Mouse (Mus musculus): ENCODE measurements around the gene Foxj2. TPM values are rescaled to one million over a fixed set of nuclear protein-coding genes. Genes with fewer than 3 reads are reported as not detected.

The Foxj2 gene
- total and polyA plus RNA-seq, 2 experiments from 2014 or later = 6.9 to 20.1 TPM

DNA sequence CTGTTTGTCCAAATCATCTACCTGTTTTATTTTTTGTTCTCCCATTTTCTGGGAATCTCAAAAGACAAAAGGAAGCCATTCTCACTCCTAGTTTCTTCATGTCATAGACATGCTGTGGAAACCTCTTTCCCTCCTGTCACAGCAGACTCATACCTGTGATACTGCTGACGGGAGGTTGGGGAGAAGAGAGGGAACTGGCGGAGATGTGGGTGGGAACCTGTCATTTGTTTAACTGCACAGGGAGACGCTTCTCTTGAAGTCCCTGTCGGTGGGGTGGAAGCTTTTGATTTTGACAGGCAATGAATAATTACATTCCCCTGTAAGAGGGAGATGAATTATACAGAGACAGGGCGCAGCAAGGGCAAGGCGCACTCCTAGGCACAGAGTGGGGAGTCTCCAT, 24.0 kb downstream of the Foxj2 start:
- no peak overlapping the region for H3K9ac ChIP-seq (replicated peaks; ENCODE audit: low read length)
- DNase-seq (ENCODE audit: low spot score) (no peak), ATAC-seq (no peak)
- no peak for TF ChIP-seq CTCF (IDR thresholded peaks at IDR 0.05; ENCODE audit: low read depth)
- no peaks in the 10 kb centered on the region for H3K9me3 ChIP-seq (ENCODE audit: low read length)
- no peaks in the 10 kb centered on the region for H3K4me1 ChIP-seq (ENCODE audit: insufficient read depth, low read length)
- H3K4me2 ChIP-seq (ENCODE audit: low read depth, low read length) = no peak overlapping the region
- no peak overlapping the region for H3K27ac ChIP-seq
- H3K36me3 ChIP-seq (ENCODE audit: insufficient read depth, low read length) = peaks cover 31% of the 10 kb centered on the region
- H3K4me3 ChIP-seq (ENCODE audit: low read length) = no peak overlapping the region
- H3K27me3 ChIP-seq (ENCODE audit: insufficient read depth, low read length) = no peaks in the 10 kb centered on the region
- WGBS = 71% methylated on average over 6 of the region's 6 CpGs

GRCm38 (mm10) chr6:122852696-122853095, 33.0 kb downstream of the Foxj2 start:
- DNase-seq (ENCODE audit: low spot score) = no peak
- H3K4me3 ChIP-seq (ENCODE audit: low read length) = no peak overlapping the region
- H3K27me3 ChIP-seq (ENCODE audit: insufficient read depth, low read length) = no peaks in the 10 kb centered on the region
- TF ChIP-seq CTCF (IDR thresholded peaks at IDR 0.05; ENCODE audit: low read depth) = no peak
- 76% methylated on average over 2 of the region's 2 CpGs for WGBS
- no peak overlapping the region for H3K27ac ChIP-seq
- no peaks in the 10 kb centered on the region for H3K9me3 ChIP-seq (ENCODE audit: low read length)
- no peaks in the 10 kb centered on the region for H3K4me1 ChIP-seq (ENCODE audit: insufficient read depth, low read length)
- no peak overlapping the region for H3K9ac ChIP-seq (replicated peaks; ENCODE audit: low read length)
- no peak overlapping the region for H3K4me2 ChIP-seq (ENCODE audit: low read depth, low read length)
- H3K36me3 ChIP-seq (ENCODE audit: insufficient read depth, low read length) = no peaks in the 10 kb centered on the region
- no peak for ATAC-seq

DNA sequence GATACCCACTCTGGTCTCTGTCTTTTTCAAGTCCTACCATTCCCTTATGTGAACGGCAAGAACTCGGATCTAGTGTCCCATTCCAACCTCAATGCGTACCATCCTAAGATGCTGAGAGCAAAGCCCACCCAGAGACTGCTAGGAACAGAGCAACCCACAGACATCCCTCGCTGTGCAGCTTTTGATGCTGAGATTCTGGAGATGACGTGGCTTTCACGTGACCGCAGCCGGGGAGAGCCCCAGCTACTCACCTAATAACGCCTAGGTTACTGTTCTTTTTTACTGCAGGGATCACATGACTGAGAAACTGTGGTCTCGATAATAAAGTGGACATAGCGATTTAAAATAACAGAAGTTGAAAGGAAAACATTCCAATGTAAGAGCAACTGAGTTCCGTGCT, 34.8 kb downstream of the Foxj2 start:
- no peak overlapping the region for H3K4me2 ChIP-seq (ENCODE audit: low read depth, low read length)
- H3K27me3 ChIP-seq (ENCODE audit: insufficient read depth, low read length) = no peaks in the 10 kb centered on the region
- no peak overlapping the region for H3K4me3 ChIP-seq (ENCODE audit: low read length)
- no peak for ATAC-seq
- no peak for TF ChIP-seq CTCF (IDR thresholded peaks at IDR 0.05; ENCODE audit: low read depth)
- 85% methylated on average over 12 of the region's 12 CpGs for WGBS
- H3K9me3 ChIP-seq (ENCODE audit: low read length) = no peaks in the 10 kb centered on the region
- no peak overlapping the region for H3K9ac ChIP-seq (replicated peaks; ENCODE audit: low read length)
- no peaks in the 10 kb centered on the region for H3K36me3 ChIP-seq (ENCODE audit: insufficient read depth, low read length)
- H3K4me1 ChIP-seq (ENCODE audit: insufficient read depth, low read length) = no peaks in the 10 kb centered on the region
- H3K27ac ChIP-seq = no peak overlapping the region
- no peak for DNase-seq (ENCODE audit: low spot score)

DNA sequence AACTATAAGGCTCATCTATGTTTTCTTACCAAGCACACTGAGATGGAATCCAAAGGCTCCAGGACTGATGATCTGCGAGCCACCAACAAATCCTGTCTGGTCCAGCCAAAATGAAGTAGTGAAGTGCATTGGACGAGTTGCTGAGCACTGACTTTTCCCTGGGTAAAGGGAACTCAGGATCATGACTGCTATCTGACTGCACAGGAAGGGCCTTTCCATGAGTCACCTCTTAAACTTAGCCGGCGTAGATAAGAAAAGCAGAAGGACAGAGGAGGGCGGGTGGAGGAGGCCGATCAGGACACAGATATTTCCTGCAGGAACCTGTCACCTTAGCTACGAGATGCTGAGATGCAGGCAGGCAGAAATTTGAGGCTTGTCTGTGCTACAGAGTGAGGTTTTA, 36.2 kb downstream of the Foxj2 start, which contains the start of gene C3ar1:
Gene C3ar1 (minus strand): TSS at position 207 of the 400 bp plus-strand sequence.
- Histone ChIP-seq H3K9ac (replicated peaks; ENCODE audit: low read length) (no peak within 1 kb of the TSS), H3K27me3 (ENCODE audit: insufficient read depth, low read length) (no peaks in the 10 kb centered on the region), H3K27ac (no peak within 1 kb of the TSS), H3K4me3 (ENCODE audit: low read length) (no peak within 1 kb of the TSS), H3K4me2 (ENCODE audit: low read depth, low read length) (no peak within 1 kb of the TSS), H3K9me3 (ENCODE audit: low read length) (no peaks in the 10 kb centered on the region), H3K36me3 (ENCODE audit: insufficient read depth, low read length) (no peaks in the 10 kb centered on the region), H3K4me1 (ENCODE audit: insufficient read depth, low read length) (no peaks in the 10 kb centered on the region)
- ATAC-seq (no peak), DNase-seq (ENCODE audit: low spot score) (no peak)
- WGBS = 88% methylated on average over 7 of the region's 7 CpGs
- TF ChIP-seq CTCF (IDR thresholded peaks at IDR 0.05; ENCODE audit: low read depth) = no peak

DNA sequence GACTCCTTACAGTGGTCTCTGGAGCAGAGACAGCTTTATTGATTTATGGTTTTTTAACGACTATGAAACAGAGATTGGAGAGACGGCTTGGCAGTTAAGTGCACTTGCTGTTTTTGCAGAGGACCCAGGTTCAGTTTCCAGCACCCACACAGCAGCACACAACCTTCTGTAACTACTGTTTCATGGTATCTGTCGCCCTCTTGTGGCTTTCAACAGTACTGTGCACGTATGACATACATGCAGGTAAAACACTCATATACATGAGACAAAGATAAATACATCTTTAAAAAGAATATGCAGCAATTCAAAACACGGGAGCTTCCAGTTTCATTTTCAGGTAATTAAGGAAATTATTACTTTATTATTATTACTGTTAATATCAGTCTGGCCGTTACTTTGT, 42.7 kb downstream of the Foxj2 start:
- WGBS = 77% methylated on average over 6 of the region's 6 CpGs
- peak; percentile 24; the same call in 1 of the 2 replicates for TF ChIP-seq CTCF (IDR thresholded peaks at IDR 0.05; ENCODE audit: low read depth)
- no peak overlapping the region for H3K27ac ChIP-seq
- DNase-seq (ENCODE audit: low spot score) (no peak), ATAC-seq (no peak)
- no peak overlapping the region for H3K9ac ChIP-seq (replicated peaks; ENCODE audit: low read length)
- no peak overlapping the region for H3K4me2 ChIP-seq (ENCODE audit: low read depth, low read length)
- H3K9me3 ChIP-seq (ENCODE audit: low read length) = 0 out of 2 replicates have a peak, but pooled peaks cover 3% of the 10 kb centered on the region
- no peaks in the 10 kb centered on the region for H3K27me3 ChIP-seq (ENCODE audit: insufficient read depth, low read length)
- H3K4me1 ChIP-seq (ENCODE audit: insufficient read depth, low read length) = no peaks in the 10 kb centered on the region
- H3K4me3 ChIP-seq (ENCODE audit: low read length) = no peak overlapping the region
- H3K36me3 ChIP-seq (ENCODE audit: insufficient read depth, low read length) = no peaks in the 10 kb centered on the region

GRCm38 (mm10) chr6:122862871-122863270, 43.2 kb downstream of the Foxj2 start:
- H3K9ac ChIP-seq (replicated peaks; ENCODE audit: low read length) = no peak overlapping the region
- ATAC-seq (no peak), DNase-seq (ENCODE audit: low spot score) (no peak)
- no peak overlapping the region for H3K4me2 ChIP-seq (ENCODE audit: low read depth, low read length)
- TF ChIP-seq CTCF (IDR thresholded peaks at IDR 0.05; ENCODE audit: low read depth) = no peak
- no peaks in the 10 kb centered on the region for H3K27me3 ChIP-seq (ENCODE audit: insufficient read depth, low read length)
- H3K36me3 ChIP-seq (ENCODE audit: insufficient read depth, low read length) = no peaks in the 10 kb centered on the region
- no peak overlapping the region for H3K27ac ChIP-seq
- H3K4me1 ChIP-seq (ENCODE audit: insufficient read depth, low read length) = no peaks in the 10 kb centered on the region
- H3K9me3 ChIP-seq (ENCODE audit: low read length) = 0 out of 2 replicates have a peak, but pooled peaks cover 3% of the 10 kb centered on the region
- H3K4me3 ChIP-seq (ENCODE audit: low read length) = no peak overlapping the region
- 75% methylated on average over 1 of the region's 1 CpGs for WGBS

DNA sequence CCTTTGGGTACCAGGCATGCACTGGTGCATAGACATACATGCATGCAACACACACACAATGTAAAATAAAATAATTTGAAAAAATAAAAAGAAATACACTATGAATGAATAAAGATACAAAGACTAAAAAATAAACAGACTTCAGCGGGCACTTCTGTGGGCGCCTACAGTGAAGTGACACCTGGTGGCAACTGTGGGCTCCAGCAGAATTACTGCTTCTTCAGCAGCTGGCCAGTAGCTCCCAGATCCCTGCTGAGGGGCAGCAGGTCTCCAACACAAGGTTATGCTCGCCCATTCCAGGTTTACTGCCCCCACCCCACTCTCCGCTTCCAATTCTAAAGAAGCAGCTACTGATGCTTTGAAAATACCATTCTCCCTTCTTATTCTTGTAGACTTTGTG, 48.2 kb downstream of the Foxj2 start:
- Histone ChIP-seq H3K9ac (replicated peaks; ENCODE audit: low read length) (no peak overlapping the region), H3K9me3 (ENCODE audit: low read length) (no peaks in the 10 kb centered on the region), H3K27ac (no peak overlapping the region), H3K4me3 (ENCODE audit: low read length) (no peak overlapping the region), H3K27me3 (ENCODE audit: insufficient read depth, low read length) (no peaks in the 10 kb centered on the region), H3K36me3 (ENCODE audit: insufficient read depth, low read length) (no peaks in the 10 kb centered on the region), H3K4me1 (ENCODE audit: insufficient read depth, low read length) (no peaks in the 10 kb centered on the region), H3K4me2 (ENCODE audit: low read depth, low read length) (no peak overlapping the region)
- DNase-seq (ENCODE audit: low spot score) (peak; percentile 51), ATAC-seq (0 out of 2 replicates have a peak, but pooled peaks have one; percentile 40)
- 65% methylated on average over 4 of the region's 4 CpGs for WGBS
- peak; percentile 63 for TF ChIP-seq CTCF (IDR thresholded peaks at IDR 0.05; ENCODE audit: low read depth)

All from hindbrain, postnatal 0 days (tissue).